Mouse (Mus musculus) layer of hippocampus, adult 2 months (tissue): ENCODE data around the gene Prickle1. TPM values are rescaled to one million over a fixed set of nuclear protein-coding genes. Genes with fewer than 3 reads are reported as not detected.

Experiments used
- DNase-seq, 2 experiments: peaks; one replicate each; pipeline ENCODE4 v3.0.0; 2022; ENCODE audit warnings: low spot score in 2 of 2
- H3K27ac ChIP-seq: fragments of 200-600 bp; 2 replicates; pipeline ENCODE4 v1.8.1; 2022
- H3K4me3 ChIP-seq: fragments of 200-600 bp; 2 replicates; pipeline ENCODE4 v1.8.1; 2022; ENCODE audit warnings: mild to moderate bottlenecking
- CTCF ChIP-seq: fragments of 200-600 bp; conservative IDR thresholded peaks from 2 replicates; pipeline ENCODE4 v1.8.1; 2022; ENCODE audit warnings: antibody characterized with exemption, mild to moderate bottlenecking, moderate library complexity
- total RNA-seq, 2 experiments: library from RNA; stranded (reverse); gene quantifications; 2 replicates each; pipeline ENCODE4 v1.2.3; 2021

The Prickle1 gene
- total RNA-seq, 2 experiments from 2014 or later = 67.4 to 69.2 TPM

DNA sequence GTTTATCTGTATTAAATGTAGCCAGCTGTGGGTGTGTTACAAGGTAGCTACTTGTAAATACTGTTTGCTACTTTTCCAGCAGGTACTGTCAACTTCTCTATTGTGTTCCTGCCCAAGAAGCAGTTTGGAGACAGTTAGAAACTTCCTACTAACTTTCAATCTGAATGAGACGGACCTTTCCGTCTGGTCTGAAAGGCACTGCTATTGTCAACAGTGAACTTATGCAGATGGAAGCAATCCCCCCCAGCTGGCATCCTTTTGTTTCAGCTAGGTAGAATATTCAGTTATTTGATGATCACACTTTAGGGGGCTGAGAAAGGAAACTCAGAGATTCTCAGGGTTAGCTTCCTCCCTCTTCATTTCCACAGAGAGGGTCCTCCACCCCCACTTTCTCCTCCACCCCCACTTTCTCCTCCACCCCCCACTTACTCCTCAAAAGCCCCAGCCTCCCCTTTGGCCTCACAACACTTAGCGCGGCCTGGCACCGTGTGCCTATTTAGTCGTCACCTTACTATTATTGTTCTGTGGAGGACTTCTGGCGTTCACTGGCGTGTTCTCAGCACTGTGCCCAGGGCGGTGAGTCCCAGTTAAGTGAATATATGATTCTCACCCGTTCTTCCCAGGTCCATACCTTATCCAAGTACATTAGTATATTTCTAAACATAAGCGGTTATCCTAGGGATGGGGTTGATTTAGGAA lies 74.5 kb downstream of the Prickle1 start:
- no peak for DNase-seq
- no peak for TF ChIP-seq CTCF
- H3K4me3 ChIP-seq = no peak overlapping the region
- H3K27ac ChIP-seq = peak overlapping the region; percentile 91

- H3K27ac ChIP-seq = peak overlapping the region; percentile 91
- no peak for TF ChIP-seq CTCF
- no peak for DNase-seq
Measured at GRCm38 (mm10) chr15:93519836-93520826, 75.6 kb downstream of the Prickle1 start.

DNA sequence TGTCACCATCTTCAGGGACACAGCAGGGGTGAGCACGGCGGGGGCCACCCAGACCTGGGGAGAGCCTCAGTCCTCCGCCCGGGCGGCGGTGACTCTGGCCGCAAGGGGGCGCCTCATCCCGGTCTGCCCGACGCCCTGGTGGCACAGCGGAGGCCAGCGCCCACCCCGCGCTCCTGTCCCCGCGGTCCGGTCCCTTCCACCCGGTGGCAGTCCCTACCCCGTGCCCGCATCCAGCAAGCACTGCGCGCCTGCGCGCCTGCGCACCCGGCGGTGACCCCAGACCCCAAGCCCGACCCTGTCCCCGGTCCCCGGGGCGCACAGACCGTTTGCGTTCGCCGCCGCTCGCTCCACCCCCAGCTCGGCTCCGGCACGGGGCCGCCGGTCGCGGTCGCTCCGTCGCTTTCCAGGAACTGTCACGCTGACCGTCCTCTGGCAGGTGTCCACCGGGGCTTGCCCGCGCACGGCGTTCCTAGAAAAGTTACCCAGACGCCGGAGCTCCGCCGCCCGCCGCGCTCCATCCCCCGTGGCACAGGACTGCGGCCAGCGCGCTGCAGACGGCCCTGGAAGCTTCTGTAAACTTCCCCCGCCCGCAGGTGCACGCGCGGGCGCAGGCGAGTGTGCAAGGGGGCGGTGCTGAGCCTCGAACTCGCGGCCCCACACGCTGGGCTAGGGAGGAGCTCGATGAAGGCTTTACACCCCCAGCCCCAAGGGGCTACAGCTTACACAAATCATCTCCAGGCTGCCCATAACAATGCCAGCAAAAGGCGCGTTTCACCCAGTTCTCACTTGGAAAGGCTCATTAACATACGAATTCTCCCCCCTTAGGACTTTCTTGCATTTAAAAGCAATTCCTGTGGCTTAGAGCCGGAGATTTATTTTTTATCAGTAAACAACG lies 76.5 kb downstream of the Prickle1 start:
- peak; percentile 67 to 81 for DNase-seq
- Histone ChIP-seq H3K27ac (peak overlapping the region; percentile 91), H3K4me3 (peak overlapping the region; percentile 62)
- peak; percentile 93 for TF ChIP-seq CTCF

More at GRCm38 (mm10) chr15:93519836-93520826, 75.6 kb downstream of the Prickle1 start:
- H3K4me3 ChIP-seq = peak overlapping the region; percentile 62

DNA sequence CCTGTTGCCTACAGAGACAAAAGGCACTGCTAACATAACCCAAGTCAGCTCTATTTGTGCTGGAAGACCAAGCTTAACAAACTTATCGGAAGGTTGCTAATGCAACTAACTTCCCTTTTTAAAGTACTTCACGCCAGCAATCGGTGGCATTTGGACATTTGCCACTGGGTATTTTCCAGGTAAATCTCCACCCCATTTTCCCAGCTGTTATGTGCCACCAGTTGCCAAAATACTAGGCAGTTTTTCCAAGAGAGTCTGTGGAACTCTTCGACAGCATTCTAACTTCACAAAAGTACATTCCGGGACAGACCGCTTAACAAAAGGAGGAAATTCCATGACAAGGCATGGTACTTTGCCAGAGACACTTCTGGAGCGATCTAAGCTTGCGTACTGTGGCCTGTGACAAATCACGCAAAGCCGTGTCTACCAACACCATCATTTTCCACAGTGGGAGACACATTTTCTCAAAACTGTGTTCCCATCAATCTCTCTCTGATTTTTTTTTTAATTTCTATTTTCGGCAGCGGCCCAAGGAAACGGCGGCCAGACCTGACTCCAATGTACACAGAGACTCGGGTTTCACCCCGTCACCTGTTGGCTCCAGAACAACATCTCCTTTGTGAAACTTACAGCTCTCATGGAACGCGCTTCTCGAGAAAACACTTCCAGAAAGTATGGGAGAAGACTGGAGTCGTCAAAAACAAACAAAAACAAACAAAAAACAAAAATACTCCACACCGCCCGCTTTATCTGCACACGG lies 77.4 kb downstream of the Prickle1 start:
- Histone ChIP-seq H3K4me3 (peak overlapping the region; percentile 62), H3K27ac (peak overlapping the region; percentile 91)
- no peak for TF ChIP-seq CTCF
- DNase-seq = no peak

DNA sequence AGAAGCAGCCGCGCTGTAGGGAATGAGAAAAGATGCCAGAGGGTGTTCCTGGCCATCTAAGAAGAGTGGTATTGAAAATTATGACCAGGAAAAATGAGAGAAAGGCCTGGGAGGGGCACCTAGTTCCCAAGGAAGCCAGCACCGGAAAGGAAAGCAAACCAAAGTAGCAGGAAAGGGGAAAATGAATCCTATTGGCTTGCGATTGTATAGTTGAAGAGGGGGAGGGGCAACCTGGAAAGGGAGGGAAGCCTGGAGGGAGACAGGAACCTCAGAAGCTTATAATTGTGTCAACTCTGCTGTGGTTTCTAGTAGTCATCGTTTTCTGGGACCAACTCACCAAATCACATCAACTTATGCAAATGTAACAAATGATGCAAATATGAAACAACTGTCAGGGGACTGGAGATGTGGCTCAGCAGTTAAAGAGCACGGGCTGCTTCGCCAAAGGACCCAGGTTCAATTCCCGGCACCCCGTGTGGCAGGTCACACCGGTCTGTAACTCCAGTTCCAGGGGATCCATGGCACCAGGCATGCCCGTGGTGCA lies 78.6 kb downstream of the Prickle1 start:
- no peak for TF ChIP-seq CTCF
- DNase-seq = no peak
- Histone ChIP-seq H3K4me3 (peak overlapping the region; percentile 62), H3K27ac (peak overlapping the region; percentile 91)

DNA sequence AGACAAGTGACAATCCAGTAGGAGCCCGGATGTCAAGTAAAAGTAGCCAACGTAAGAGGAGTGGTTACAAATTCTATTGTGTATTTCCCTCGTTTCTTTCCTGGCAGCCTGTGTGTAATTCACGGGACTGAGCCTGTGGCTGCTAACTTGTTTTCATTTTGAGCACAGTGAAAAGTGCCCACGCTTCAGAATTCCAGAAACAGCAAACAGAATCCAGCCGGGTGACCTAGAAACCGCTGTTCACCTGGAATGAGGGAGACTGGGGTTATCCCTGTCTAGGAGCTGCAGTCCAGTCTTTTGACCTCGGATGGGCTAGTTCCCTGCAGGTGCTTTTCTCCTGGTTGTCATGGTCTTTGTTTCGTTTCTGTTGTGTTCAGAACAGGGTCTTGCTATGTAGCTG lies 80.4 kb downstream of the Prickle1 start:
- TF ChIP-seq CTCF = no peak
- no peak overlapping the region for H3K4me3 ChIP-seq

DNA sequence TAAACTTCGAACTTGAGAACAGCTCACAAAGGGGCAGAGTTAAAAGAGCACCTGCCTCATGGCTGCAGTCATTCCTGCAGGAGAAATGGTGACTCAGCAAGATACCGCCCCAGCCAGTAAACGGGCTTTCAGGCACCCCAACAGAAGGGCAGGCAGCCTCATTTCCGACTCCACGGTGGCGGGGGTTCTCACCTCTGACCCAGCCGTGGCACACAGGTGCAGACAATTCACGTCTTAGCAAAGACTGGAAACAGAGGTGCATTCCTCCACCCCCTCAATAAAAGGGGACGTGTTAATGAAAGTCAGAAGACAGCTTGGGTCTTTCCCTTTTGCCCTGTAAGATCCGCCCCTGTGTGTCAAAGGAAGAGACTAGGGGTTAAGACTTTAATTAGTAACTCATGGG lies 81.8 kb downstream of the Prickle1 start:
- Histone ChIP-seq H3K27ac (no peak overlapping the region), H3K4me3 (peak overlapping the region; percentile 5; the same call in 1 of the 2 replicates)
- no peak for TF ChIP-seq CTCF
- DNase-seq = no peak

More for the DNA sequence above, 80.4 kb downstream of the Prickle1 start:
- peak overlapping the region; percentile 33; the same call in 1 of the 2 replicates for H3K27ac ChIP-seq
- no peak for DNase-seq

DNA sequence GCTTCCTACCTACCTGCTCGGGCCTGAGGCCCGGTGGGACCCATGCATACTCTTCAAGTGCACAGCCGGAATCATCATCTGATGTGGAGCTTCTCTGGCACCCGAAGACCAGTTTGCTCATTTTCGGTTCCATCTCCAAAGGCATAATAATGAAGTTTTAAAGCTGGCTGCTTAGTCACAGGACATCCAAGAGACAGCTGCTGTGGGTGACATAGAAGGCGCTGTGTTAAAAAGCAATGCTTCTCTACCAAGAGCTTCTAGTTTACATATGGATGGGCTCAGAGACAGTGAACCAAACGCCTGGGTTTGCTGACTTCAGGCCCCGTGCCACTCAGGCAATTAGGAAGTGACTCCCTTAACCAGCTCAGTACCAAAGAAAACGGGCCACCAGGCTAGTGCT lies 83.3 kb downstream of the Prickle1 start:
- DNase-seq = no peak
- H3K27ac ChIP-seq = peak overlapping the region; percentile 63
- TF ChIP-seq CTCF = no peak
- peak overlapping the region; percentile 6; the same call in 1 of the 2 replicates for H3K4me3 ChIP-seq

GRCm38 (mm10) chr15:93510690-93511336 lies 84.9 kb downstream of the Prickle1 start:
- peak overlapping the region; percentile 12; the same call in 1 of the 2 replicates for H3K27ac ChIP-seq
- no peak overlapping the region for H3K4me3 ChIP-seq
- DNase-seq = no peak
- no peak for TF ChIP-seq CTCF

DNA sequence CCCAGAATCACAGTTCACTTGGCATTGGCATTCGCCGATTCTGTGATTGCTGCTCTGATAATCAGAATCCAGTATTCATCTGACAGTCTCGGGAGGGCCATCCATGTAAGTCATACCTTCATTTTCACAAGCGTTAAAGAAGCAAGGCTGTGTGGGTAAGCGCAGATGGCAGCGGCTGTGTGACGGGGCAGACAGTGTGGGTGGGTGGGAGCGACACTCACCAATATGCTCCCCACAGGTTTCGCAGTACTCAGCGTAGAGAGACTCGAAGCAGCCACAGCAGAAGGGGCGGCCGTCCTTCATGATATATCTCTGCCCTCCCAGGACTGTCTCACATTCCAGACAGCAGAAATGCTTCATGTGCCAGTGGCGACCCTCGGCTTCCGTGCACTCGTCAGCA lies 90.9 kb downstream of the Prickle1 start:
- peak overlapping the region; percentile 65 for H3K27ac ChIP-seq
- peak; percentile 40 to 47 for DNase-seq
- TF ChIP-seq CTCF = no peak
- H3K4me3 ChIP-seq = no peak overlapping the region
